In genomic region chr1:36526903-36527302, GRCm38 (mm10) we compare ENCODE assay signal across 25 mouse cellular contexts. TPM values are rescaled to one million over a fixed set of nuclear protein-coding genes. Genes with fewer than 3 reads are reported as not detected.
"Had no signal": no experiment of that assay in that cellular context is flagged by ENCODE, and none has a peak within 500 bp of the region (broad histone marks: within the 10 kb centered on the region; RNA-seq: fewer than 3 reads in every experiment).

No protein-coding gene starts in this region.

- H3K27me3 ChIP-seq: liver, embryonic 15.5 days; lung, embryonic 15.5 days; megakaryocyte, embryonic 14.5 days; neural tube, embryonic 13.5 days; neural tube, embryonic 15.5 days had no signal

- H3K9ac ChIP-seq: liver, embryonic 15.5 days; lung, embryonic 15.5 days; neural tube, embryonic 13.5 days; neural tube, embryonic 15.5 days had no signal

- H3K4me2 ChIP-seq: liver, embryonic 15.5 days; lung, embryonic 15.5 days; midbrain, embryonic 11.5 days; neural tube, embryonic 13.5 days; neural tube, embryonic 15.5 days had no signal

- H3K9me3 ChIP-seq: liver, embryonic 15.5 days; lung, embryonic 15.5 days; megakaryocyte, embryonic 14.5 days; neural tube, embryonic 13.5 days; neural tube, embryonic 15.5 days had no signal

- ATAC-seq: lung, postnatal 0 days; midbrain, embryonic 16.5 days had no signal

- H3K4me1 ChIP-seq: lung, embryonic 15.5 days had no signal

- H3K4me3 ChIP-seq: liver, embryonic 15.5 days; lung, embryonic 15.5 days; megakaryocyte, embryonic 14.5 days; neural tube, embryonic 13.5 days; neural tube, embryonic 15.5 days had no signal

- DNase-seq: lung, adult 2 months; lung, postnatal 14 days; lung, postnatal 36 days; midbrain, embryonic 14.5 days; retina, postnatal 1 day; right cerebral cortex, adult 18-20 months; right cerebral cortex, postnatal 25 days; right cerebral cortex, postnatal 4 days; spleen, adult 18-20 months; thymus, adult 18-20 months; thymus, postnatal 14 days; thymus, postnatal 36 days had no signal

- H3K27ac ChIP-seq: liver, embryonic 15.5 days; lung, embryonic 15.5 days; macrophage; neural tube, embryonic 15.5 days had no signal

RNA-seq across cellular contexts. Expression of gene Gm42417, which starts 12.3 kb away (rescaled TPM):
- total RNA-seq: monocyte, adult 5-6 weeks had no signal
- polyA plus RNA-seq: liver, embryonic 15.5 days; lung, adult 2 months; lung, embryonic 15.5 days; midbrain, embryonic 11.5 days; midbrain, embryonic 14.5 days; small intestine, adult 2 months; stomach, embryonic 14.5 days; stomach, embryonic 16.5 days had no signal
